Mouse (Mus musculus) retina, postnatal 7 days (tissue): ENCODE measurements at regions not wholly inside any gene's neighbourhood (a gene's known extent, or its start where the extent isn't known, plus 50 kb on each side); places are given as distances from the start of the nearest gene placed in this dataset.

ENCODE experiments used
- DNase-seq: peaks from one replicate; pipeline ENCODE4 v3.0.0-alpha.2; 2012; ENCODE audit warnings: low read depth, low spot score

DNA sequence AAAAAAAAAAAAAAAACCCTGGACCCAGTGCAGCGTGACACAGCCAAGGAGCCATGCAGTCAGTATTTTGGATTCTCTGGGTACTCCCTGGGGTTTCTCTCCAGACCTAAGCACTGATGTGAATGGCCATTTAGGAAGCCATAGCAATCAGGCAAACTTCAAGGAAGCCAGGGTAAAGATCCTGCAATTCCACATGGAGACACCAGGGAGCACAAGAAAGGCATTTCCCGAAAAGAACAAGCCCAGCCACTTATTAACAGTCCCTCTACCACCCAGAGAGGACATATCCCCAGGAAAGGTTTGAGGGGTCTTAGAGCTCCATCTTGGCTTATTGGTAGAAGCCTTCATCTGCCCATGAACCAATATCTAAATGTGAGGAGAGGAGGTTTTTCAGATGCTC, 68.3 kb upstream of the Cdh5 start:
- DNase-seq: no peak

DNA sequence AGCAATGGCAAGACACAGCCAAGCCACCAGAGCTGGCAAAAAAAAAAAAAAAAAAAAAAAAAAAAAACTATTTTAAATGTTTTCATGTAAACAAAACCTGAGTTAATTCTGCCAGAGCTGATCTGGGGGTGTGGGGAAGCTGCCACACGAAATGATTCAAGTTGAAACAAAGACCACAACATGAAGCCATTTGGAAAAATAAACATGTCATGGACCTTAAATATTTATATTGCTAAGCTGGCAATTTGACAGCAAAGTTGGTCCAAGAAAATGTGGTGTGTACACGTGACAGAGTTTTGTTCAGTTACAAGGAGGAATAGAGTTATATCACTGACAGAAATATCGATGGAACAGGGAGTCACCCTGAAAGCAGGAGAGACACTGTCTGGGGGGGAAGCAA, 67.1 kb upstream of the Cdh5 start:
- DNase-seq: no peak

DNA sequence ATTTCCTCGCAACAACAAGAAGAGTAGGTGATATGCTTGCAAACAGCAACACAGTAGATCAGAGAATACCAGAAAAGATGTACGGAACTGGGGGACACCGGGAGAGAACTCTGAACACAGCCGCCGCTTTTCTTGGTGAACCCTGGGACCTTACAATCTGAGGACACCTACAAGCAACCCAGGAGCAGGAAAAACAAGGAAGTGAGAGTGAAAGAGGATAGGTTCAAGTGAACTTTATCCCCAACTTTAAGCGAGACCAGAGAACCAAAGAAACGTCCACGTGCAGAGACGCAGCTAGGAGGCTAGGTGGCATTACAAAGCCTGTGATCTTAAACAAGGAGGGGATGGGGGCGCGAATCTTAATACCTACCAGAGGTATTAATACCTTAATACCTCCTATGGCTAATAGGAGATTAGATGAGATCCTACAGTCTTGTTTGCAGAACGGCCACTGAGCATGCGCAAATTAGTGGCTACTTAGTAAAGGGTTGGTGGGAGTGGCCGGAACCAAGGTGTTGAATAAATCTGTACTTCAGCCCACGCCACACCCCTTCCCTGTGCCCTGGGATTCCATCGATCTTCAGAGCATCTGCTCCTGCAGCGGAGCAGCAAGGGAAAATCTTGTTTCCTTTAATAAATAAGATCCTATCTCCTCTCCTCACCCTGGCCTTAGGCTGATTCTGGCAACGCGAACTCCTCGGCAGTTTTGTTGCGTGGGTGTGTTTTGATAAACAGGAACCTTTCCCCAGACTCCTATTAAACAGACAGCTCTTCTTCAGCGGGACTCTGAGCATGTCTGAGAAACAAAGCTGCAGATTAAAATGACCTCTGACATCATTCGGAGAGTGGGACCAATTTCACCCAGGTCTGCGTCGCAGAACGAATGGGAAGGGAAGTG, 64.6 kb upstream of the Cdh5 start:
- peak; percentile 20 for DNase-seq

DNA sequence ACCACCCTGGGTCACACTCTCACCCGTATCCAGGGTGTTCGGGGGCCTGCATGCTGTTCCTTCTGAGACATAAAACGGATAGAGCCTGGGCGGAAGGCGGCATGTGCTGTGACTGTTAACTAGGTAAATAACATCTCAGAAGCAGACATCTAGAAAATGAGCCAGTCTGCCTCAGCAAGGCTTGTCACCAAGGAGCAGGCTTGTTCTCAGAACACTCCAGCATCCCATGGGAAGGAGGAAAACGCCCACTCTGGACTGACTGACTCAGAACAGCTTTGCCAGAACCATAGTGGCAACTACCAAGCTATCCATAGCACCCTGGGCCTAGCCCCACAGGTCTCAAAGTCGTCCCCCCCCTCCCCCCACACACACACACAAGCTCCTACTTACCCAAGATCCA, 63.8 kb upstream of the Cdh5 start:
- DNase-seq: no peak

DNA sequence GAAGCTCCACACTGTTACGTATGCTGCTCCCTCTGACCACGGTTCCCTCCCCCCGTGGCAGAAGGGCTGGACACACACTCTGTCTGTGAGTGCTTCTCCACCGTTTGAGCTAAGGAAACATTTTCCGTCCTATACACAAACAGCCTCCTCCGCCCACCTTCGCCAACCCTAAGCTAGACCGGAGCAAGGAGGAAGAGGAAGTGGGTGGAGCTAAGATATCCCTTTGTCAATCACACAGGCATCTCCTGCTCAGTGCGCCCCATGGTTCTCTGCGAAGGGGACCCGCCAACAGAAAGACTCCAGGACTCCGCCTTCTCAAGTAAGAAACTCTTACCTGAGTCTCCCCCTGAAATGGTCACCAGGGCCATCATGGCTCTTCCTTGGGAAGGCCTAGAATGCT, 61.9 kb upstream of the Cdh5 start:
- DNase-seq: no peak

DNA sequence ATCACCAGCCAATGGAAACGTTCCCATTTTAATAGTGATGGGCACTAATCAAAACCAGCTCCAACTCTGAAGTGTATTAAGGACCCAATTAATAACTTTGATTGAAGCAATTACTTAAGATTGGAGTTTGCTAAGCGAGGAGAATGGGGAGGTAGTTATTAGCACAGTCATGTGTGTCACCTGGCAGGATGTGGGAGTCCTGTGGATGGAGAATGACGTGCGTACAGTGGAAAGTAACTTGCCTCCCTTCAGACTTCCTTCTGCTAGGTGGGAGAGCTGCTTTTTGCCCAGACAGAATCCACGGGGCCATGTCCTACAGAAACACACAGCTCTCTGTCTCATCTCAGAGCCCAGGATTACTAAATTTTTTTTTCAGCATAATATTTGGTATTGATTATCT, 59.9 kb upstream of the Cdh5 start:
- no peak for DNase-seq

DNA sequence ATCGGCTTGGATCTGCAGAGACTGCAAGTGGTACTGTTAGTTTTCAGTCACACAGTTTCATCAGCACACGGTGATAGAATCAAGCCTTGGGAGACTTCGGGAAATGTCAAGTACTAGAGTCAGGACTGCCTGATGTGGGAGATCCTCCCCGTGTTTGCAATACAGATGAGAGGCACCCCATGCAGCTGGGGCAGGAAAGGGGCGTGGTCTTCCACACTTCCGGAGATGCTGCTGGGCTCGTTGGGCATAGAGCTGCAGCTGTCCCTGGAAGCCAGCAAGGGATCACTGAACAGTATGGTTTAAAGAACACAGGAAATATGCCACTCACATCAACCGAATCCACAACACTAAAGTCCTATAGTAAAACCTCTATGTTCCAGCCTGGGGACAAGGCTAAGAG, 59.0 kb upstream of the Cdh5 start:
- no peak for DNase-seq

DNA sequence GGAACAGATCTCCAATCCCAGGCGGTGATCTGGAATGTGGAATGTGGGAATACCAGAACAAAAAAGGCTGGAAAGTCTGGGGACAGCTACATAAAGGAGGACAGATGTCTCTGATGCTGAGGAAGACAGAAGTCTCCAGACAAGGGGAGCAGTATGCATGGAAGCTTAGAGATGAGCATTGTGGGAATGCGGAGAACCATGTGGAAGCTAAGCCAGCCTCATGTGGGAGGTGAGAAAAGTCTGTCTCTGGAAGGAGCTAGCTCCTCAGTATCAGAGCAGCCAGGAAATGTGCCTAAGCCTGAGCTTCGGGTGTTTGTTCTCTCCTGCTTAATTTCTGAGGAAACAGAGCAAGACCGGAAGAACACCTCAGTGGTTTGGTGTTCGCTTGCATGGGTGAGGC, 53.4 kb upstream of the Cdh5 start:
- DNase-seq: no peak

DNA sequence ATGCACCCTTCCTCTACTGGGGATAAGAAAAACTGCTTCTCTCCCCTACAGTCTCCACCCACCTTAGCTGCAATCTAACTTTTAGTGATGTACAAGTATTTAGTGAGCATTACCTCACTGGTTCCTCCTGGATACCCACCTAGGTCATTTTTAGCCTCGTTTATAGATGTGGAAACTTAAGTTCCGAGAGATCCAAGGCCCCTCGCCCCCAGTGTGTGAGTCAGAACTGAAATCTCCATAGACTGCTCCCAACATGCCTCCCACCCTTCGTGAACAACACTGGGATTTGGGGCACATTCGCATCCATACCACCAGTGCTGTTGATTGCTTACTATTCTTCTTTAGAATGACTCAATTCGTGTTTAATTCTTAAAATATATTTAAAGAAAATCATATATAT, 52.2 kb upstream of the Cdh5 start:
- no peak for DNase-seq

DNA sequence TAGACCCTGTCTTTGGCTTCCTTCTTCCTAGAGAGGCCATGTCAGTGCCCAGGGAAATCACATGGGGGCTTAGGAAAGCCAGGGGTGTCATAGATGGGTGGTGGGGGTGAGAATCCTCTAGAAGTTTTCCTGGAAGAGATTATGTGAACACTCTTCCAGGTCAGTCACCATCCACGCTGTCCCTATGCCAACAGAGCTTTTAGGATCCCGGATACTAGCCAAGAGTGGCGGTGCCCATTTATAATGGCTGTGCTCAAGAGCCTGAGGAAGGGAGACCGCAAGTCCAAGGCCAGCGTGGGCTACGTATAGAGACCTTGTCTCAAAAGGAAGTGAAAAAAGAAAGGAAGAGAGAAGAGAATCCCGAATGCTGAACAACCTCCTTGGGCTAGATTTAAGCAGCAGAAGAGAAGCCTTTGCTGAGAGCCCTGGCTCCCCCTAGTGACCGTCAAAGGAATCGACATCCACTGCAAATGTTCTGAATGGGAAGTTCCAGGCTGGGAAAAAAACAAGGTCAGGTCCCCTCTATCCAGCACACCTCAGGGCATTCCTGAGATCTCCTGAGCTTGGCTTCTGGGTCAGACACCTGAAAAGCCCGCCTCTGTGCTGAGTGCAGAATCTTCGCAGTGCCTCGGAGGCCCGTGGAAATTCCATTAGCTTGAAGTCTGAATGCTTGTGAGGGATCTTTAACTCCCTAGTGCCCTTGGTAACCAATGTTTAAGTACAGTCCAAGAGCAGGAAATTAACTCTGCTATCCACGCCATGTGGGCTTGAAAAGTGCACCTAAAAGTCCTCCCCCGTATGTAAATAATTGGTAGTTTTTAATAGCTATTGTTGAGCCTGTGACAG, 50.5 kb upstream of the Cdh5 start:
- DNase-seq: peak; percentile 38

DNA sequence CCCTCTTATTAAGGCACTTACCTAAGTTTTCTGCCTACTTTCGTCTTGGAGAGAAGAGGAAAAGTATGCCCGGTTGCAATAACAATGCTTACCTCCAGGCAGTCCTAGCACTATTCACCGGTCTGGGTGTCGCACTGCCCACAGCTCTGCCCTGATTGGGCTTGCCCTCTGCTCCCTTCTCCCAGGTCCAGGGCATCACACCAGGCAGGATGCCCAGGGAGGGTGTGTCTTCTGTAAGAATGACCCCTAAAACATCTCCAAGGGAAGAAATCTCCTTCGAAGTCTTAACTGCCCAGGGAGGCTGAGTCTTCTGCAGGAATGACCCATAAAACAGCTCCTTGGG, 49.9 kb upstream of the Cdh5 start:
- no peak for DNase-seq
